ENCODE assay signal across 19 mouse cellular contexts in the genomic region with DNA sequence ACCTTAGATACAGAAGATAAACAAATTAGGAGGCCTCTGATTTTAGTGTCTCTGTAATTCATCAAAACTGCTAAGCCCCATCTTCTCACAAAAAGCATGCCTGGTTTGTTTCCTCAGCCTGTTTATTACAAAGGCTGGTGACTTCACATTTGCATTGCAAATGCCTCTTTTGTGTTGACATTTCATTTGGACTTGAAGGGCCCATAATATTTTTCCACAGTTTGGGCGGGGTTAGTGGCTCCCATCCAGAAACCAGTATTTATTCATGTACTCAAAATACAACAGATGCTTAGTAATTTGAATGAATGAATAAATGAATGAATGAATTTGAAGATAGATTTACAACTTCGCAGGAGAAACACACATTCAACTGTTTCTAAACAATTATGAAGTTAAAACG.
DNase-seq lines count a peak whose midpoint lies in the region; ATAC-seq and TF ChIP-seq lines count a peak whose summit lies in the region.
"Had no signal": no experiment of that assay in that cellular context is flagged by ENCODE, and none has a peak within 500 bp of the region (broad histone marks: within the 10 kb centered on the region; RNA-seq: fewer than 3 reads in every experiment).

No protein-coding gene starts in this region.

- no peaks in the 10 kb centered on the region for H3K36me3 ChIP-seq in forebrain, embryonic 13.5 days (ENCODE audit: poor library complexity, severe bottlenecking)
- no peaks in the 10 kb centered on the region for H3K36me3 ChIP-seq in forebrain, embryonic 11.5 days (ENCODE audit: control insufficient read depth, insufficient read depth, low read length)
- H3K36me3 ChIP-seq in midbrain, embryonic 11.5 days (ENCODE audit: control insufficient read depth, insufficient read depth, low read length): no peaks in the 10 kb centered on the region
- no peaks in the 10 kb centered on the region for H3K36me3 ChIP-seq in midbrain, embryonic 15.5 days (replicated peaks)
- H3K36me3 ChIP-seq in forebrain, embryonic 15.5 days: no peaks in the 10 kb centered on the region
- H3K36me3 ChIP-seq: embryonic facial prominence, embryonic 10.5 days; heart, embryonic 13.5 days; hindbrain, embryonic 15.5 days had no signal

- ATAC-seq in forebrain, embryonic 13.5 days: peak; percentile 55
- no peak for ATAC-seq in forebrain, embryonic 11.5 days (replicated peaks; ENCODE audit: low FRiP score)
- ATAC-seq in midbrain, embryonic 11.5 days (ENCODE audit: low FRiP score): no peak
- no peak for ATAC-seq in midbrain, embryonic 15.5 days (replicated peaks)
- peak; percentile 59 for ATAC-seq in forebrain, embryonic 15.5 days (replicated peaks)

- H3K9ac ChIP-seq in forebrain, embryonic 13.5 days: no peak overlapping the region
- H3K9ac ChIP-seq in forebrain, embryonic 11.5 days (ENCODE audit: low read length): no peak overlapping the region
- H3K9ac ChIP-seq in midbrain, embryonic 11.5 days (ENCODE audit: low read length): no peak overlapping the region
- H3K9ac ChIP-seq in midbrain, embryonic 15.5 days: no peak overlapping the region
- no peak overlapping the region for H3K9ac ChIP-seq in forebrain, embryonic 15.5 days (replicated peaks)
- H3K9ac ChIP-seq: heart, embryonic 13.5 days; hindbrain, embryonic 15.5 days had no signal

- TF ChIP-seq CTCF in brain, embryonic 14.5 days (IDR thresholded peaks at IDR 0.05; ENCODE audit: borderline replicate concordance, extremely low read depth, insufficient read depth, insufficient read length): no peak

- 52% methylated on average over 3 of the region's 3 CpGs for WGBS in forebrain, embryonic 13.5 days
- WGBS in forebrain, embryonic 11.5 days: 78% methylated on average over 3 of the region's 3 CpGs
- 75% methylated on average over 3 of the region's 3 CpGs for WGBS in midbrain, embryonic 11.5 days
- WGBS in midbrain, embryonic 15.5 days: 71% methylated on average over 3 of the region's 3 CpGs
- WGBS in forebrain, embryonic 15.5 days: 30% methylated on average over 3 of the region's 3 CpGs

- no peaks in the 10 kb centered on the region for H3K9me3 ChIP-seq in forebrain, embryonic 13.5 days (replicated peaks)
- no peaks in the 10 kb centered on the region for H3K9me3 ChIP-seq in forebrain, embryonic 11.5 days (ENCODE audit: control insufficient read depth, low read length)
- no peaks in the 10 kb centered on the region for H3K9me3 ChIP-seq in midbrain, embryonic 11.5 days (ENCODE audit: control insufficient read depth, low read length)
- no peaks in the 10 kb centered on the region for H3K9me3 ChIP-seq in midbrain, embryonic 15.5 days
- H3K9me3 ChIP-seq in forebrain, embryonic 15.5 days: no peaks in the 10 kb centered on the region
- H3K9me3 ChIP-seq: embryonic facial prominence, embryonic 10.5 days; heart, embryonic 13.5 days; hindbrain, embryonic 15.5 days had no signal

- no peak for DNase-seq in forebrain, embryonic 11.5 days (ENCODE audit: low spot score)
- DNase-seq in midbrain, embryonic 11.5 days (ENCODE audit: low spot score, missing footprints): peak; percentile 66
- peak; percentile 91 for DNase-seq in brain, embryonic 14.5 days (ENCODE audit: low read depth)
- DNase-seq in layer of hippocampus, adult 9-11 months: no peak
- DNase-seq in frontal cortex, postnatal 36 days (ENCODE audit: low spot score in 2 of 2): no peak
- DNase-seq: adrenal gland, postnatal 10 days; cerebellum, adult 18-20 months; cerebellum, adult 9-11 months; cerebellum, postnatal 36 days; gastrocnemius, adult 2 months; gastrocnemius, postnatal 25 days; heart, postnatal 36 days; kidney, adult 11 months had no signal

- H3K4me1 ChIP-seq in forebrain, embryonic 13.5 days: peaks cover 43% of the 10 kb centered on the region
- no peaks in the 10 kb centered on the region for H3K4me1 ChIP-seq in forebrain, embryonic 11.5 days (replicated peaks; ENCODE audit: control insufficient read depth, insufficient read depth, low read length)
- H3K4me1 ChIP-seq in midbrain, embryonic 11.5 days (ENCODE audit: control insufficient read depth, insufficient read depth, low read length): peaks cover 3% of the 10 kb centered on the region; the same call in 1 of the 2 replicates
- peaks cover 19% of the 10 kb centered on the region for H3K4me1 ChIP-seq in midbrain, embryonic 15.5 days
- H3K4me1 ChIP-seq in forebrain, embryonic 15.5 days: peaks cover 43% of the 10 kb centered on the region
- H3K4me1 ChIP-seq: embryonic facial prominence, embryonic 10.5 days; heart, embryonic 13.5 days had no signal

- H3K27ac ChIP-seq in forebrain, embryonic 13.5 days: peak overlapping the region; percentile 63
- H3K27ac ChIP-seq in forebrain, embryonic 11.5 days (ENCODE audit: low read depth, low read length): no peak overlapping the region
- no peak overlapping the region for H3K27ac ChIP-seq in midbrain, embryonic 11.5 days (ENCODE audit: low read depth, low read length)
- H3K27ac ChIP-seq in midbrain, embryonic 15.5 days: no peak overlapping the region
- H3K27ac ChIP-seq in forebrain, embryonic 15.5 days (replicated peaks): peak overlapping the region; percentile 79
- H3K27ac ChIP-seq: embryonic facial prominence, embryonic 10.5 days; gastrocnemius, adult 2 months; heart, embryonic 13.5 days; hindbrain, embryonic 15.5 days had no signal

- no peaks in the 10 kb centered on the region for H3K27me3 ChIP-seq in forebrain, embryonic 13.5 days
- no peaks in the 10 kb centered on the region for H3K27me3 ChIP-seq in forebrain, embryonic 11.5 days (ENCODE audit: control insufficient read depth, insufficient read depth, low read length)
- H3K27me3 ChIP-seq in midbrain, embryonic 11.5 days (ENCODE audit: control insufficient read depth, insufficient read depth, low read length): no peaks in the 10 kb centered on the region
- no peaks in the 10 kb centered on the region for H3K27me3 ChIP-seq in midbrain, embryonic 15.5 days (replicated peaks)
- H3K27me3 ChIP-seq in forebrain, embryonic 15.5 days: no peaks in the 10 kb centered on the region
- H3K27me3 ChIP-seq: heart, embryonic 13.5 days; hindbrain, embryonic 15.5 days had no signal

- no peak overlapping the region for H3K4me3 ChIP-seq in forebrain, embryonic 13.5 days
- no peak overlapping the region for H3K4me3 ChIP-seq in forebrain, embryonic 11.5 days (ENCODE audit: low read depth, low read length)
- H3K4me3 ChIP-seq in midbrain, embryonic 11.5 days (ENCODE audit: low read depth, low read length): no peak overlapping the region
- no peak overlapping the region for H3K4me3 ChIP-seq in midbrain, embryonic 15.5 days
- H3K4me3 ChIP-seq in forebrain, embryonic 15.5 days: no peak overlapping the region
- H3K4me3 ChIP-seq: embryonic facial prominence, embryonic 10.5 days; gastrocnemius, adult 2 months; heart, embryonic 13.5 days; hindbrain, embryonic 15.5 days had no signal

- no peak overlapping the region for H3K4me2 ChIP-seq in forebrain, embryonic 13.5 days
- no peak overlapping the region for H3K4me2 ChIP-seq in forebrain, embryonic 11.5 days (ENCODE audit: low read depth, low read length, severe bottlenecking)
- no peak overlapping the region for H3K4me2 ChIP-seq in midbrain, embryonic 11.5 days
- no peak overlapping the region for H3K4me2 ChIP-seq in midbrain, embryonic 15.5 days
- H3K4me2 ChIP-seq in forebrain, embryonic 15.5 days (replicated peaks): no peak overlapping the region
- H3K4me2 ChIP-seq: heart, embryonic 13.5 days; hindbrain, embryonic 15.5 days had no signal

- no peak for TF ChIP-seq POLR2A in brain, embryonic 14.5 days (IDR thresholded peaks at IDR 0.05; ENCODE audit: borderline replicate concordance, extremely low read depth, insufficient read depth, insufficient read length, poor library complexity, severe bottlenecking)

Comparison
In these comparisons a context has a peak if more than half of its experiments do, and no peak if none do; other contexts are left out.
1. ATAC-seq: peak in forebrain, embryonic 13.5 days (single experiment) and forebrain, embryonic 15.5 days (single experiment); none in forebrain, embryonic 11.5 days (single experiment), midbrain, embryonic 11.5 days (single experiment) and midbrain, embryonic 15.5 days (single experiment).
2. H3K27ac ChIP-seq: peak in forebrain, embryonic 13.5 days (single experiment) and forebrain, embryonic 15.5 days (single experiment); none in forebrain, embryonic 11.5 days (single experiment), midbrain, embryonic 11.5 days (single experiment) and midbrain, embryonic 15.5 days (single experiment).
3. DNase-seq: peak in midbrain, embryonic 11.5 days (single experiment) and brain, embryonic 14.5 days (single experiment); none in forebrain, embryonic 11.5 days (single experiment), layer of hippocampus, adult 9-11 months (single experiment) and frontal cortex, postnatal 36 days (0 of 2).